Mouse (Mus musculus): ENCODE results near the gene Gtf3c5. TPM values are rescaled to one million over a fixed set of nuclear protein-coding genes. Genes with fewer than 3 reads are reported as not detected.

The Gtf3c5 gene
- polyA plus RNA-seq, 1 experiment from 2014 or later: 39.5 TPM

Small RNA genes within 50 kb of the gene (microRNA-seq; reads per million reads assigned to microRNA genes)
- gene Gm22824: not detected

Other genes with a start within 250 kb of the Gtf3c5 start
- 14.5 and 17.4 TPM in 2 replicates for gene Ppp1r26, start 137.0 kb downstream of the Gtf3c5 start, polyA plus RNA-seq (2015; fragmentation: Nextera tagmentation; extraction: Ambion mirVana)
- 3.0 and 4.5 TPM in 2 replicates for gene 1700007K13Rik, start 117.4 kb downstream of the Gtf3c5 start, polyA plus RNA-seq (2015; fragmentation: Nextera tagmentation; extraction: Ambion mirVana)
- 48.2 and 51.4 TPM in 2 replicates for gene Mrps2, start 115.7 kb downstream of the Gtf3c5 start, polyA plus RNA-seq (2015; fragmentation: Nextera tagmentation; extraction: Ambion mirVana)
- gene Gbgt1, start 86.9 kb downstream of the Gtf3c5 start, polyA plus RNA-seq (2015; fragmentation: Nextera tagmentation; extraction: Ambion mirVana): 1.7 and 2.0 TPM in 2 replicates
- 2.5 and 2.6 TPM in 2 replicates for gene Gm10134, start 77.7 kb downstream of the Gtf3c5 start, polyA plus RNA-seq (2015; fragmentation: Nextera tagmentation; extraction: Ambion mirVana)
- 75.0 and 84.9 TPM in 2 replicates for gene Ralgds, start 70.6 kb downstream of the Gtf3c5 start, polyA plus RNA-seq (2015; fragmentation: Nextera tagmentation; extraction: Ambion mirVana)
- not detected in 2 replicates for gene Cel, start 20.3 kb downstream of the Gtf3c5 start, polyA plus RNA-seq (2015; fragmentation: Nextera tagmentation; extraction: Ambion mirVana)
- gene Gfi1b, start 38.2 kb upstream of the Gtf3c5 start, polyA plus RNA-seq (2015; fragmentation: Nextera tagmentation; extraction: Ambion mirVana): not detected in 2 replicates
- gene Tsc1, start 57.5 kb upstream of the Gtf3c5 start, polyA plus RNA-seq (2015; fragmentation: Nextera tagmentation; extraction: Ambion mirVana): 28.8 and 30.6 TPM in 2 replicates
- gene Spaca9, start 116.0 kb upstream of the Gtf3c5 start, polyA plus RNA-seq (2015; fragmentation: Nextera tagmentation; extraction: Ambion mirVana): 3.2 and 3.4 TPM in 2 replicates
- gene Ak8, start 116.4 kb upstream of the Gtf3c5 start, polyA plus RNA-seq (2015; fragmentation: Nextera tagmentation; extraction: Ambion mirVana): 2.9 and 3.3 TPM in 2 replicates

All from hindbrain, embryonic 16.5 days (tissue).